Mouse (Mus musculus): Measurements from ENCODE around the gene Gm10309. TPM values are rescaled to one million over a fixed set of nuclear protein-coding genes. Genes with fewer than 3 reads are reported as not detected.

Gene Gm10309
- polyA plus RNA-seq, 1 experiment from 2014 or later = not detected

- TF ChIP-seq CTCF (IDR thresholded peaks at IDR 0.05; ENCODE audit: low read depth) = no peak
- H3K9me3 ChIP-seq (ENCODE audit: control insufficient read depth) = no peaks in the 10 kb centered on the region
- H3K4me1 ChIP-seq (replicated peaks; ENCODE audit: control insufficient read depth, insufficient read depth, low read length) = no peaks in the 10 kb centered on the region
- WGBS = 93% methylated on average over 11 of the region's 11 CpGs
- no peak for ATAC-seq
- H3K36me3 ChIP-seq (ENCODE audit: control insufficient read depth, insufficient read depth) = no peaks in the 10 kb centered on the region; the same call in 1 of the 2 replicates
- H3K27me3 ChIP-seq (replicated peaks; ENCODE audit: control insufficient read depth, insufficient read depth, low read length) = no peaks in the 10 kb centered on the region
- H3K4me3 ChIP-seq (ENCODE audit: low read depth, low read length) = no peak overlapping the region
- H3K9ac ChIP-seq (ENCODE audit: low read depth, low read length) = no peak overlapping the region
- no peak overlapping the region for H3K27ac ChIP-seq (ENCODE audit: low read depth, low read length)
- no peak overlapping the region for H3K4me2 ChIP-seq (replicated peaks; ENCODE audit: low read depth)
Measured at GRCm38 (mm10) chr17:86521252-86521651, 16.2 kb upstream of the Gm10309 start.

- H3K27ac ChIP-seq (ENCODE audit: low read depth, low read length) = no peak overlapping the region
- no peaks in the 10 kb centered on the region for H3K9me3 ChIP-seq (ENCODE audit: control insufficient read depth)
- H3K4me2 ChIP-seq (replicated peaks; ENCODE audit: low read depth) = no peak overlapping the region
- no peak overlapping the region for H3K9ac ChIP-seq (ENCODE audit: low read depth, low read length)
- no peak overlapping the region for H3K4me3 ChIP-seq (ENCODE audit: low read depth, low read length)
- H3K36me3 ChIP-seq (ENCODE audit: control insufficient read depth, insufficient read depth) = no peaks in the 10 kb centered on the region
- ATAC-seq = no peak
- H3K4me1 ChIP-seq (replicated peaks; ENCODE audit: control insufficient read depth, insufficient read depth, low read length) = no peaks in the 10 kb centered on the region
- WGBS = 89% methylated on average over 7 of the region's 7 CpGs
- TF ChIP-seq CTCF (IDR thresholded peaks at IDR 0.05; ENCODE audit: low read depth) = 0 out of 2 replicates have a peak, but pooled peaks have one; percentile 11
- no peaks in the 10 kb centered on the region for H3K27me3 ChIP-seq (replicated peaks; ENCODE audit: control insufficient read depth, insufficient read depth, low read length)
Measured at GRCm38 (mm10) chr17:86518604-86519003, 13.6 kb upstream of the Gm10309 start.

GRCm38 (mm10) chr17:86516630-86517029 lies 11.6 kb upstream of the Gm10309 start:
- Histone ChIP-seq H3K27ac (ENCODE audit: low read depth, low read length) (no peak overlapping the region), H3K36me3 (ENCODE audit: control insufficient read depth, insufficient read depth) (no peaks in the 10 kb centered on the region), H3K4me3 (ENCODE audit: low read depth, low read length) (no peak overlapping the region), H3K27me3 (replicated peaks; ENCODE audit: control insufficient read depth, insufficient read depth, low read length) (no peaks in the 10 kb centered on the region), H3K9ac (ENCODE audit: low read depth, low read length) (no peak overlapping the region), H3K4me2 (replicated peaks; ENCODE audit: low read depth) (no peak overlapping the region), H3K4me1 (replicated peaks; ENCODE audit: control insufficient read depth, insufficient read depth, low read length) (no peaks in the 10 kb centered on the region), H3K9me3 (ENCODE audit: control insufficient read depth) (no peaks in the 10 kb centered on the region)
- no peak for ATAC-seq
- whole genome bisulfite sequencing = 74% methylated on average over 5 of the region's 5 CpGs
- no peak for TF ChIP-seq CTCF (IDR thresholded peaks at IDR 0.05; ENCODE audit: low read depth)

GRCm38 (mm10) chr17:86514974-86515620 lies 10.1 kb upstream of the Gm10309 start:
- no peaks in the 10 kb centered on the region for H3K9me3 ChIP-seq (ENCODE audit: control insufficient read depth)
- no peak overlapping the region for H3K4me3 ChIP-seq (ENCODE audit: low read depth, low read length)
- no peak for TF ChIP-seq CTCF (IDR thresholded peaks at IDR 0.05; ENCODE audit: low read depth)
- H3K27me3 ChIP-seq (replicated peaks; ENCODE audit: control insufficient read depth, insufficient read depth, low read length) = no peaks in the 10 kb centered on the region
- ATAC-seq = no peak
- no peak overlapping the region for H3K9ac ChIP-seq (ENCODE audit: low read depth, low read length)
- no peaks in the 10 kb centered on the region for H3K4me1 ChIP-seq (replicated peaks; ENCODE audit: control insufficient read depth, insufficient read depth, low read length)
- H3K4me2 ChIP-seq (replicated peaks; ENCODE audit: low read depth) = no peak overlapping the region
- H3K36me3 ChIP-seq (ENCODE audit: control insufficient read depth, insufficient read depth) = no peaks in the 10 kb centered on the region
- WGBS = 53% methylated on average over 13 of the region's 13 CpGs
- H3K27ac ChIP-seq (ENCODE audit: low read depth, low read length) = no peak overlapping the region

- Histone ChIP-seq H3K9ac (ENCODE audit: low read depth, low read length) (no peak overlapping the region), H3K9me3 (ENCODE audit: control insufficient read depth) (no peaks in the 10 kb centered on the region), H3K27ac (ENCODE audit: low read depth, low read length) (no peak overlapping the region), H3K4me1 (replicated peaks; ENCODE audit: control insufficient read depth, insufficient read depth, low read length) (no peaks in the 10 kb centered on the region), H3K4me2 (replicated peaks; ENCODE audit: low read depth) (no peak overlapping the region), H3K4me3 (ENCODE audit: low read depth, low read length) (no peak overlapping the region), H3K27me3 (replicated peaks; ENCODE audit: control insufficient read depth, insufficient read depth, low read length) (no peaks in the 10 kb centered on the region), H3K36me3 (ENCODE audit: control insufficient read depth, insufficient read depth) (no peaks in the 10 kb centered on the region)
- WGBS = 69% methylated on average over 5 of the region's 5 CpGs
- no peak for ATAC-seq
- no peak for TF ChIP-seq CTCF (IDR thresholded peaks at IDR 0.05; ENCODE audit: low read depth)
Measured at GRCm38 (mm10) chr17:86509871-86510270, 4.8 kb upstream of the Gm10309 start.

GRCm38 (mm10) chr17:86508212-86508490 lies 3.1 kb upstream of the Gm10309 start:
- no peaks in the 10 kb centered on the region for H3K9me3 ChIP-seq (ENCODE audit: control insufficient read depth)
- H3K9ac ChIP-seq (ENCODE audit: low read depth, low read length) = no peak overlapping the region
- 88% methylated on average over 3 of the region's 3 CpGs for WGBS
- ATAC-seq = no peak
- no peak overlapping the region for H3K4me3 ChIP-seq (ENCODE audit: low read depth, low read length)
- H3K27ac ChIP-seq (ENCODE audit: low read depth, low read length) = no peak overlapping the region
- no peak for TF ChIP-seq CTCF (IDR thresholded peaks at IDR 0.05; ENCODE audit: low read depth)
- no peaks in the 10 kb centered on the region for H3K27me3 ChIP-seq (replicated peaks; ENCODE audit: control insufficient read depth, insufficient read depth, low read length)
- H3K4me2 ChIP-seq (replicated peaks; ENCODE audit: low read depth) = no peak overlapping the region
- H3K36me3 ChIP-seq (ENCODE audit: control insufficient read depth, insufficient read depth) = no peaks in the 10 kb centered on the region
- no peaks in the 10 kb centered on the region for H3K4me1 ChIP-seq (replicated peaks; ENCODE audit: control insufficient read depth, insufficient read depth, low read length)

Measured in intestine, postnatal 0 days (tissue).